Comparison of ENCODE assay signal across 9 mouse cellular contexts in genomic region chr2:70562981-70563671, GRCm38 (mm10). TPM values are rescaled to one million over a fixed set of nuclear protein-coding genes. Genes with fewer than 3 reads are reported as not detected.
DNase-seq lines count a peak whose midpoint lies in the region; ATAC-seq and TF ChIP-seq lines count a peak whose summit lies in the region.
"Had no signal": no experiment of that assay in that cellular context is flagged by ENCODE, and none has a peak within 500 bp of the region (broad histone marks: within the 10 kb centered on the region; RNA-seq: fewer than 3 reads in every experiment).

No protein-coding gene starts in this region.

- H3K9ac ChIP-seq in lung, postnatal 0 days (replicated peaks; ENCODE audit: low read depth) = no peak overlapping the region

- under 1% methylated on average over 36 of the region's 40 CpGs for WGBS in lung, postnatal 0 days
- under 1% methylated on average over 40 of the region's 40 CpGs for WGBS in limb, embryonic 10.5 days

- peaks cover 81% of the 10 kb centered on the region for H3K27me3 ChIP-seq in lung, postnatal 0 days (replicated peaks; ENCODE audit: insufficient read depth, low read length)
- peaks cover 99% of the 10 kb centered on the region for H3K27me3 ChIP-seq in limb, embryonic 10.5 days (ENCODE audit: low read depth, poor library complexity, severe bottlenecking)
- H3K27me3 ChIP-seq in splenic B cell, adult 2 months (ENCODE audit: control insufficient read depth, insufficient read depth, low read length, poor library complexity, severe bottlenecking) = peaks cover 3% of the 10 kb centered on the region; the same call in 1 of the 2 replicates

- DNase-seq in cerebellum, postnatal 14 days = peak; percentile 20 to 33
- no peak for DNase-seq in cerebellum, adult 11-12 months
- no peak for DNase-seq in lung, postnatal 0 days (ENCODE audit: low spot score)
- no peak for DNase-seq in lung, adult 18-20 months
- peak; percentile 55 for DNase-seq in limb, embryonic 10.5 days (ENCODE audit: low spot score)
- peak; percentile 42 for DNase-seq in splenic B cell, adult 2 months (ENCODE audit: low read depth, low spot score)
- no peak for DNase-seq in left cerebral cortex, postnatal 4 days
- no peak for DNase-seq in thymus, postnatal 10 days (ENCODE audit: low spot score in 2 of 2)
- DNase-seq: spleen, adult 18-20 months had no signal

- no peak for ATAC-seq in lung, postnatal 0 days

- no peaks in the 10 kb centered on the region for H3K36me3 ChIP-seq in lung, postnatal 0 days (ENCODE audit: insufficient read depth, low read length)
- H3K36me3 ChIP-seq in limb, embryonic 10.5 days = no peaks in the 10 kb centered on the region
- no peaks in the 10 kb centered on the region for H3K36me3 ChIP-seq in splenic B cell, adult 2 months (ENCODE audit: control insufficient read depth, insufficient read depth, low read length, poor library complexity, severe bottlenecking)

- peak overlapping the region; percentile 10; the same call in 1 of the 2 replicates for H3K4me3 ChIP-seq in lung, postnatal 0 days (ENCODE audit: low read depth, low read length)
- peak overlapping the region; percentile 40 for H3K4me3 ChIP-seq in limb, embryonic 10.5 days

- no peak overlapping the region for H3K27ac ChIP-seq in lung, postnatal 0 days (ENCODE audit: low read length)
- H3K27ac ChIP-seq in limb, embryonic 10.5 days = no peak overlapping the region

- no peak for TF ChIP-seq CTCF in lung, postnatal 0 days (IDR thresholded peaks at IDR 0.05)

- H3K4me1 ChIP-seq in lung, postnatal 0 days (ENCODE audit: insufficient read depth, low read depth, low read length) = peaks cover 11% of the 10 kb centered on the region
- H3K4me1 ChIP-seq in limb, embryonic 10.5 days = peaks cover 71% of the 10 kb centered on the region

- TF ChIP-seq EP300 in lung, postnatal 0 days (IDR thresholded peaks at IDR 0.05) = no peak

- no peaks in the 10 kb centered on the region for H3K9me3 ChIP-seq in lung, postnatal 0 days (ENCODE audit: low read length)
- H3K9me3 ChIP-seq in limb, embryonic 10.5 days (replicated peaks) = no peaks in the 10 kb centered on the region

- intact Hi-C loops in left cerebral cortex, postnatal 4 days (cut with DNase I) = loop anchor here (5.0 to 10.0 kb wide), 2 partner anchors 926 to 972 kb away; no protein-coding TSS in a partner anchor

- H3K4me2 ChIP-seq in lung, postnatal 0 days (replicated peaks; ENCODE audit: low read depth, low read length) = no peak overlapping the region

RNA-seq across cellular contexts. Expression of gene Gad1, which starts 10.3 kb away (rescaled TPM):
- 0.26 and 0.31 TPM in 2 replicates for polyA plus RNA-seq in lung, postnatal 0 days (2015; fragmentation: Nextera tagmentation; extraction: Ambion mirVana)
- polyA plus RNA-seq in limb, embryonic 10.5 days (2016; fragmentation: Nextera tagmentation; extraction: Ambion mirVana) = 0.30 and 0.40 TPM in 2 replicates
- 100 to 1,000 TPM; 108 to 166 TPM for total RNA-seq in left cerebral cortex, postnatal 4 days (2021)

RNA-seq across cellular contexts. Expression of gene Erich2, which starts 54.5 kb away (rescaled TPM):
- polyA plus RNA-seq in lung, postnatal 0 days (2015; fragmentation: Nextera tagmentation; extraction: Ambion mirVana) = 16.4 and 19.1 TPM in 2 replicates
- 0.19 and 0.59 TPM in 2 replicates for polyA plus RNA-seq in limb, embryonic 10.5 days (2016; fragmentation: Nextera tagmentation; extraction: Ambion mirVana)
- 1 to 10 TPM; 1.6 to 3.9 TPM for total RNA-seq in left cerebral cortex, postnatal 4 days (2021)

Comparison
In these comparisons a context has a peak if more than half of its experiments do, and no peak if none do; other contexts are left out.
1. DNase-seq: peak in cerebellum, postnatal 14 days (2 of 2), limb, embryonic 10.5 days (single experiment) and splenic B cell, adult 2 months (single experiment); none in cerebellum, adult 11-12 months (single experiment), lung, postnatal 0 days (single experiment), lung, adult 18-20 months (0 of 2), left cerebral cortex, postnatal 4 days (single experiment) and thymus, postnatal 10 days (0 of 2).
2. RNA of gene Erich2, which starts 54.5 kb away (polyA plus RNA-seq): 16.4 to 19.1 TPM in lung, postnatal 0 days; 0.19 to 0.59 TPM in limb, embryonic 10.5 days; every median in the first group is over 10 times any median in the second.